Mouse (Mus musculus): ENCODE data around the gene Kif5a.

DNA sequence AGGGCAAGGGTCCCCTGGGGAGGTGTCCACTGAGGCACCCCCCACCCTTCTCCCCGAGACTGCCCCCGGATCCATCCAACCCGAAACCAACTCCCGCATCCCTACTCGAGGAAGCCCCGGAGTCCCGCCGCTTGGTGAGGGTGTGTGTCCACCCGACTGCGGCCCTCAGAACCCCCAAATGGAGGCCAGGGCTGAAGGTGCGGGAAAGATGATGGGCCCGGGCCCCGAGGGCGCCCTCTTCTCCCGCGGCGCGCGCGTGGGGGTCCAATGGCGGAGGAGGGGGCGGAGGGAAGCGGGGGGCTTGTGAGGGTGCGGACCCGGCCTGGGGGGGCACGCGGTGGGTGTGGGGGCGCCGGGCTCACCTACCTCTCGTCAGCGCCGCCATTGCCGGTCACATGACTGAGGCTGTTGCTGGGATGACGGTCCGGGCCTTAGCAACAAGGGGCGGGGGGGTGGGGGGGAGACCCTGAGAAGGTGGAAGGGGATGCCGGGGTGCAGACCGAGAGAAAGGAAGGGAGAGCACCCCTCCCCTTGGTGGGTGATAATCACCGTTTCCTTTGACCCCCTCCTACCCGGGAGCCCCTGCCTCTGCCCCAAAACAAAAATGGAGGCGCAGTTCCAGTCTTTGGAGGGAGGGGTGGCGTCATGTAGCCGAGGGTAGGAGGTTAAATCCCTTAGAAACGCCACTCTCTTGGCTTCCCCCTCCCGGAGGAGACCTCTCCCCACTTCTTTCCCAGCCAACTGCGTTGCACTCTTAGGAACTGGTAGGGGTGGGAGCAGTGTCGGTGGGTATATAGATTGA is 67.6 kb downstream of the Kif5a start, which contains the start of gene Dtx3:
- TF ChIP-seq POLR2A (IDR thresholded peaks at IDR 0.05; ENCODE audit: low read depth, low read length) (no peak), CTCF (conservative IDR thresholded peaks at IDR 0.05; ENCODE audit: insufficient read depth, insufficient read length, low read depth, low read length) (no peak)
